Mouse (Mus musculus): ENCODE measurements around the gene P2rx7. TPM values are rescaled to one million over a fixed set of nuclear protein-coding genes. Genes with fewer than 3 reads are reported as not detected.

Gene P2rx7
- polyA plus RNA-seq, 1 experiment = 1.6 TPM

GRCm38 (mm10) chr5:122681276-122681675 is 37.6 kb downstream of the P2rx7 start:
- TF ChIP-seq MYOG (IDR thresholded peaks at IDR 0.05; ENCODE audit: control insufficient read depth, extremely low read depth, insufficient read length) (no peak), MYOD1 (IDR thresholded peaks at IDR 0.05; ENCODE audit: control insufficient read depth, insufficient read length, low read depth) (no peak), USF1 (IDR thresholded peaks at IDR 0.05; ENCODE audit: low read depth) (no peak), FOSL1 (IDR thresholded peaks at IDR 0.05; ENCODE audit: insufficient read depth, low read length, poor library complexity, severe bottlenecking) (no peak), CTCF (IDR thresholded peaks at IDR 0.05; ENCODE audit: control insufficient read depth, insufficient read depth, insufficient read length) (no peak), CEBPB (IDR thresholded peaks at IDR 0.05; ENCODE audit: low read depth) (no peak), MAX (IDR thresholded peaks at IDR 0.05) (no peak)
- no peaks in the 10 kb centered on the region for H3K79me2 ChIP-seq (ENCODE audit: control insufficient read depth, insufficient read depth)
- H3K27me3 ChIP-seq (ENCODE audit: control insufficient read depth, insufficient read depth, insufficient read length) = no peaks in the 10 kb centered on the region
- no peak overlapping the region for H3K4me3 ChIP-seq (ENCODE audit: insufficient read depth, poor library complexity, severe bottlenecking)
- no peaks in the 10 kb centered on the region for H3K36me3 ChIP-seq (ENCODE audit: control insufficient read depth, insufficient read depth)
- no peaks in the 10 kb centered on the region for H3K79me3 ChIP-seq (ENCODE audit: low read depth)
- no peak overlapping the region for H3ac ChIP-seq (ENCODE audit: control insufficient read depth, insufficient read length, low read depth)

- no peaks in the 10 kb centered on the region for H3K79me3 ChIP-seq (ENCODE audit: low read depth)
- no peaks in the 10 kb centered on the region for H3K79me2 ChIP-seq (ENCODE audit: control insufficient read depth, insufficient read depth)
- no peak overlapping the region for H3K4me3 ChIP-seq (ENCODE audit: insufficient read depth, poor library complexity, severe bottlenecking)
- no peak overlapping the region for H3ac ChIP-seq (ENCODE audit: control insufficient read depth, insufficient read length, low read depth)
- no peaks in the 10 kb centered on the region for H3K36me3 ChIP-seq (ENCODE audit: control insufficient read depth, insufficient read depth)
- no peak for TF ChIP-seq MYOD1 (IDR thresholded peaks at IDR 0.05; ENCODE audit: control insufficient read depth, insufficient read length, low read depth)
- no peak for TF ChIP-seq FOSL1 (IDR thresholded peaks at IDR 0.05; ENCODE audit: insufficient read depth, low read length, poor library complexity, severe bottlenecking)
- TF ChIP-seq MAX (IDR thresholded peaks at IDR 0.05) = no peak
- no peak for TF ChIP-seq CEBPB (IDR thresholded peaks at IDR 0.05; ENCODE audit: low read depth)
- TF ChIP-seq MYOG (IDR thresholded peaks at IDR 0.05; ENCODE audit: control insufficient read depth, extremely low read depth, insufficient read length) = no peak
- no peak for TF ChIP-seq USF1 (IDR thresholded peaks at IDR 0.05; ENCODE audit: low read depth)
- no peak for TF ChIP-seq CTCF (IDR thresholded peaks at IDR 0.05; ENCODE audit: control insufficient read depth, insufficient read depth, insufficient read length)
- H3K27me3 ChIP-seq (ENCODE audit: control insufficient read depth, insufficient read depth, insufficient read length) = no peaks in the 10 kb centered on the region
Measured at GRCm38 (mm10) chr5:122683926-122684325, 40.2 kb downstream of the P2rx7 start.

- TF ChIP-seq MYOG (IDR thresholded peaks at IDR 0.05; ENCODE audit: control insufficient read depth, extremely low read depth, insufficient read length) (no peak), USF1 (IDR thresholded peaks at IDR 0.05; ENCODE audit: low read depth) (no peak), MYOD1 (IDR thresholded peaks at IDR 0.05; ENCODE audit: control insufficient read depth, insufficient read length, low read depth) (no peak), CEBPB (IDR thresholded peaks at IDR 0.05; ENCODE audit: low read depth) (no peak), FOSL1 (IDR thresholded peaks at IDR 0.05; ENCODE audit: insufficient read depth, low read length, poor library complexity, severe bottlenecking) (no peak), MAX (IDR thresholded peaks at IDR 0.05) (no peak), CTCF (IDR thresholded peaks at IDR 0.05; ENCODE audit: control insufficient read depth, insufficient read depth, insufficient read length) (no peak)
- no peaks in the 10 kb centered on the region for H3K79me3 ChIP-seq (ENCODE audit: low read depth)
Measured at GRCm38 (mm10) chr5:122687391-122687790, 43.7 kb downstream of the P2rx7 start.

GRCm38 (mm10) chr5:122689153-122689552 is 45.4 kb downstream of the P2rx7 start:
- H3ac ChIP-seq (ENCODE audit: control insufficient read depth, insufficient read length, low read depth) = no peak overlapping the region
- no peaks in the 10 kb centered on the region for H3K79me3 ChIP-seq (ENCODE audit: low read depth)
- no peaks in the 10 kb centered on the region for H3K27me3 ChIP-seq (ENCODE audit: control insufficient read depth, insufficient read depth, insufficient read length)
- TF ChIP-seq MYOD1 (IDR thresholded peaks at IDR 0.05; ENCODE audit: control insufficient read depth, insufficient read length, low read depth) (no peak), CTCF (IDR thresholded peaks at IDR 0.05; ENCODE audit: control insufficient read depth, insufficient read depth, insufficient read length) (no peak), USF1 (IDR thresholded peaks at IDR 0.05; ENCODE audit: low read depth) (no peak), MYOG (IDR thresholded peaks at IDR 0.05; ENCODE audit: control insufficient read depth, extremely low read depth, insufficient read length) (no peak), MAX (IDR thresholded peaks at IDR 0.05) (no peak), FOSL1 (IDR thresholded peaks at IDR 0.05; ENCODE audit: insufficient read depth, low read length, poor library complexity, severe bottlenecking) (no peak), CEBPB (IDR thresholded peaks at IDR 0.05; ENCODE audit: low read depth) (no peak)
- H3K79me2 ChIP-seq (ENCODE audit: control insufficient read depth, insufficient read depth) = no peaks in the 10 kb centered on the region
- no peaks in the 10 kb centered on the region for H3K36me3 ChIP-seq (ENCODE audit: control insufficient read depth, insufficient read depth)
- H3K4me3 ChIP-seq (ENCODE audit: insufficient read depth, poor library complexity, severe bottlenecking) = no peak overlapping the region

More at GRCm38 (mm10) chr5:122687391-122687790, 43.7 kb downstream of the P2rx7 start:
- Histone ChIP-seq H3K4me3 (ENCODE audit: insufficient read depth, poor library complexity, severe bottlenecking) (no peak overlapping the region), H3K27me3 (ENCODE audit: control insufficient read depth, insufficient read depth, insufficient read length) (no peaks in the 10 kb centered on the region), H3ac (ENCODE audit: control insufficient read depth, insufficient read length, low read depth) (no peak overlapping the region), H3K36me3 (ENCODE audit: control insufficient read depth, insufficient read depth) (no peaks in the 10 kb centered on the region), H3K79me2 (ENCODE audit: control insufficient read depth, insufficient read depth) (no peaks in the 10 kb centered on the region)

- H3ac ChIP-seq (ENCODE audit: control insufficient read depth, insufficient read length, low read depth) = no peak overlapping the region
- no peaks in the 10 kb centered on the region for H3K79me2 ChIP-seq (ENCODE audit: control insufficient read depth, insufficient read depth)
- no peak overlapping the region for H3K4me3 ChIP-seq (ENCODE audit: insufficient read depth, poor library complexity, severe bottlenecking)
- H3K79me3 ChIP-seq (ENCODE audit: low read depth) = no peaks in the 10 kb centered on the region
- TF ChIP-seq CTCF (IDR thresholded peaks at IDR 0.05; ENCODE audit: control insufficient read depth, insufficient read depth, insufficient read length) (no peak), MYOG (IDR thresholded peaks at IDR 0.05; ENCODE audit: control insufficient read depth, extremely low read depth, insufficient read length) (no peak), MAX (IDR thresholded peaks at IDR 0.05) (no peak), CEBPB (IDR thresholded peaks at IDR 0.05; ENCODE audit: low read depth) (no peak), FOSL1 (IDR thresholded peaks at IDR 0.05; ENCODE audit: insufficient read depth, low read length, poor library complexity, severe bottlenecking) (no peak), USF1 (IDR thresholded peaks at IDR 0.05; ENCODE audit: low read depth) (no peak), MYOD1 (IDR thresholded peaks at IDR 0.05; ENCODE audit: control insufficient read depth, insufficient read length, low read depth) (no peak)
- H3K36me3 ChIP-seq (ENCODE audit: control insufficient read depth, insufficient read depth) = no peaks in the 10 kb centered on the region
- no peaks in the 10 kb centered on the region for H3K27me3 ChIP-seq (ENCODE audit: control insufficient read depth, insufficient read depth, insufficient read length)
Measured at GRCm38 (mm10) chr5:122690486-122690885, 46.8 kb downstream of the P2rx7 start.
